Mouse (Mus musculus) E14TG2a.4 (cell line): Measurements from ENCODE around the gene Gm10770.
"Not testable (repeated sequence)": the region's sequence is repeated elsewhere in the genome, so short reads cannot be mapped to it uniquely, and the experiment has no call there.

ENCODE experiments used
- CTCF ChIP-seq: conservative IDR thresholded peaks from 2 replicates; pipeline ENCODE4 v1.5.1; 2014; ENCODE audit warnings: low read length
- POU5F1 ChIP-seq: IDR thresholded peaks from 2 replicates; pipeline ENCODE4 v1.6.1; 2014; ENCODE audit warnings: low read length, borderline replicate concordance

- TF ChIP-seq CTCF = peak; percentile 24
- TF ChIP-seq POU5F1 = not testable (repeated sequence)
Observed at GRCm38 (mm10) chr2:150181046-150181445, 1.6 kb upstream of the Gm10770 start.
